Mouse (Mus musculus) heart, adult 2 months (tissue): Measurements from ENCODE around the gene Stab1.

Source experiments
- CTCF ChIP-seq: fragments of 200-600 bp; IDR thresholded peaks from 2 replicates; pipeline ENCODE4 v1.8.1; 2022; ENCODE audit warnings: antibody characterized with exemption, mild to moderate bottlenecking, moderate library complexity
- EP300 ChIP-seq: fragments of 200-500 bp; IDR thresholded peaks from 2 replicates; pipeline ENCODE4 v1.6.1; 2011; ENCODE audit warnings: low read depth, low read length, control low read depth; ENCODE audit not compliant: insufficient read depth

GRCm38 (mm10) chr14:31112187-31112586, 56.3 kb downstream of the Stab1 start:
- TF ChIP-seq EP300 (no peak), CTCF (no peak)
